In genomic region chr1:82787414-82787813, GRCm38 (mm10) we compare ENCODE assay signal across 8 mouse cellular contexts. TPM values are rescaled to one million over a fixed set of nuclear protein-coding genes. Genes with fewer than 3 reads are reported as not detected.
DNase-seq lines count a peak whose midpoint lies in the region; ATAC-seq and TF ChIP-seq lines count a peak whose summit lies in the region.

No protein-coding gene starts in this region.

- DNase-seq in G1E (ENCODE audit: low spot score): peak; percentile 11
- peak; percentile 25 for DNase-seq in c-Kit-negative CD71-positive TER-119-positive erythroid progenitor cells, embryonic 14.5 days (ENCODE audit: low read depth, low spot score)
- DNase-seq in forebrain, embryonic 11.5 days (ENCODE audit: low spot score): peak; percentile 60
- DNase-seq in kidney, postnatal 0 days (ENCODE audit: low spot score): peak; percentile 95
- peak; percentile 15 for DNase-seq in liver, embryonic 13.5 days
- DNase-seq in thymus, postnatal 14 days: peak; percentile 25

- H3K9me3 ChIP-seq in G1E (replicated peaks): no peaks in the 10 kb centered on the region
- no peaks in the 10 kb centered on the region for H3K9me3 ChIP-seq in forebrain, embryonic 11.5 days (ENCODE audit: control insufficient read depth, low read length)
- no peaks in the 10 kb centered on the region for H3K9me3 ChIP-seq in heart, embryonic 15.5 days (replicated peaks)
- no peaks in the 10 kb centered on the region for H3K9me3 ChIP-seq in kidney, postnatal 0 days (replicated peaks; ENCODE audit: low read length)
- H3K9me3 ChIP-seq in liver, embryonic 13.5 days (replicated peaks): no peaks in the 10 kb centered on the region
- H3K9me3 ChIP-seq in neural tube, embryonic 12.5 days: no peaks in the 10 kb centered on the region

- H3K27ac ChIP-seq in forebrain, embryonic 11.5 days (ENCODE audit: low read depth, low read length): no peak overlapping the region
- no peak overlapping the region for H3K27ac ChIP-seq in heart, embryonic 15.5 days
- H3K27ac ChIP-seq in kidney, postnatal 0 days: no peak overlapping the region
- no peak overlapping the region for H3K27ac ChIP-seq in liver, embryonic 13.5 days
- no peak overlapping the region for H3K27ac ChIP-seq in neural tube, embryonic 12.5 days

- H3K27me3 ChIP-seq in G1E (ENCODE audit: insufficient read depth, low read length): peaks cover 46% of the 10 kb centered on the region
- H3K27me3 ChIP-seq in forebrain, embryonic 11.5 days (ENCODE audit: control insufficient read depth, insufficient read depth, low read length): no peaks in the 10 kb centered on the region
- H3K27me3 ChIP-seq in heart, embryonic 15.5 days: no peaks in the 10 kb centered on the region
- no peaks in the 10 kb centered on the region for H3K27me3 ChIP-seq in kidney, postnatal 0 days (ENCODE audit: insufficient read depth, low read length)
- no peaks in the 10 kb centered on the region for H3K27me3 ChIP-seq in liver, embryonic 13.5 days
- H3K27me3 ChIP-seq in neural tube, embryonic 12.5 days (replicated peaks): no peaks in the 10 kb centered on the region

- H3K36me3 ChIP-seq in G1E (replicated peaks): no peaks in the 10 kb centered on the region
- H3K36me3 ChIP-seq in forebrain, embryonic 11.5 days (ENCODE audit: control insufficient read depth, insufficient read depth, low read length): no peaks in the 10 kb centered on the region
- no peaks in the 10 kb centered on the region for H3K36me3 ChIP-seq in heart, embryonic 15.5 days
- no peaks in the 10 kb centered on the region for H3K36me3 ChIP-seq in kidney, postnatal 0 days (ENCODE audit: insufficient read depth, low read length)
- H3K36me3 ChIP-seq in liver, embryonic 13.5 days: no peaks in the 10 kb centered on the region
- no peaks in the 10 kb centered on the region for H3K36me3 ChIP-seq in neural tube, embryonic 12.5 days

- no peak overlapping the region for H3K4me3 ChIP-seq in G1E (ENCODE audit: low read depth, low read length)
- H3K4me3 ChIP-seq in forebrain, embryonic 11.5 days (ENCODE audit: low read depth, low read length): no peak overlapping the region
- no peak overlapping the region for H3K4me3 ChIP-seq in heart, embryonic 15.5 days
- H3K4me3 ChIP-seq in kidney, postnatal 0 days (replicated peaks; ENCODE audit: low read depth, low read length): no peak overlapping the region
- no peak overlapping the region for H3K4me3 ChIP-seq in liver, embryonic 13.5 days (replicated peaks)
- no peak overlapping the region for H3K4me3 ChIP-seq in neural tube, embryonic 12.5 days

- peak; percentile 30; the same call in 1 of the 2 replicates for ATAC-seq in G1E (ENCODE audit: extremely low read depth, insufficient number of reproducible peaks, low FRiP score, poor library complexity, severe bottlenecking)
- ATAC-seq in forebrain, embryonic 11.5 days (replicated peaks; ENCODE audit: low FRiP score): peak; percentile 64
- ATAC-seq in heart, embryonic 15.5 days (replicated peaks; ENCODE audit: insufficient number of reproducible peaks, insufficient read depth, low FRiP score, low read depth): peak; percentile 93
- ATAC-seq in kidney, postnatal 0 days (replicated peaks; ENCODE audit: low FRiP score, low read depth): peak; percentile 77
- ATAC-seq in liver, embryonic 13.5 days (ENCODE audit: low read depth): peak; percentile 44; the same call in 1 of the 2 replicates
- peak; percentile 87 for ATAC-seq in neural tube, embryonic 12.5 days (ENCODE audit: low FRiP score, low read depth)

- peaks cover 25% of the 10 kb centered on the region for H3K4me1 ChIP-seq in G1E (ENCODE audit: insufficient read depth, low read depth, low read length)
- no peaks in the 10 kb centered on the region for H3K4me1 ChIP-seq in forebrain, embryonic 11.5 days (replicated peaks; ENCODE audit: control insufficient read depth, insufficient read depth, low read length)
- H3K4me1 ChIP-seq in heart, embryonic 15.5 days (replicated peaks): peaks cover 9% of the 10 kb centered on the region
- no peaks in the 10 kb centered on the region for H3K4me1 ChIP-seq in kidney, postnatal 0 days (replicated peaks; ENCODE audit: insufficient read depth, low read length)
- peaks cover 11% of the 10 kb centered on the region for H3K4me1 ChIP-seq in liver, embryonic 13.5 days (replicated peaks)
- H3K4me1 ChIP-seq in neural tube, embryonic 12.5 days: no peaks in the 10 kb centered on the region

- H3K4me2 ChIP-seq in forebrain, embryonic 11.5 days (ENCODE audit: low read depth, low read length, severe bottlenecking): no peak overlapping the region
- H3K4me2 ChIP-seq in heart, embryonic 15.5 days: no peak overlapping the region
- no peak overlapping the region for H3K4me2 ChIP-seq in kidney, postnatal 0 days (ENCODE audit: low read length)
- no peak overlapping the region for H3K4me2 ChIP-seq in liver, embryonic 13.5 days
- H3K4me2 ChIP-seq in neural tube, embryonic 12.5 days (replicated peaks): no peak overlapping the region

- 0 out of 2 replicates have a peak, but pooled peaks have one; percentile 7 for TF ChIP-seq CTCF in G1E (IDR thresholded peaks at IDR 0.05; ENCODE audit: low read depth, low read length)
- peak; percentile 91 for TF ChIP-seq CTCF in kidney, postnatal 0 days (IDR thresholded peaks at IDR 0.05; ENCODE audit: low read depth)

- 13% methylated on average over 2 of the region's 2 CpGs for WGBS in forebrain, embryonic 11.5 days
- 2% methylated on average over 2 of the region's 2 CpGs for WGBS in heart, embryonic 15.5 days
- WGBS in kidney, postnatal 0 days: 6% methylated on average over 2 of the region's 2 CpGs
- 6% methylated on average over 2 of the region's 2 CpGs for WGBS in liver, embryonic 13.5 days (ENCODE audit: insufficient replicate concordance)
- 6% methylated on average over 2 of the region's 2 CpGs for WGBS in neural tube, embryonic 12.5 days

- H3K9ac ChIP-seq in forebrain, embryonic 11.5 days (ENCODE audit: low read length): no peak overlapping the region
- no peak overlapping the region for H3K9ac ChIP-seq in heart, embryonic 15.5 days
- H3K9ac ChIP-seq in kidney, postnatal 0 days (ENCODE audit: low read depth, low read length): no peak overlapping the region
- no peak overlapping the region for H3K9ac ChIP-seq in liver, embryonic 13.5 days
- no peak overlapping the region for H3K9ac ChIP-seq in neural tube, embryonic 12.5 days

RNA-seq across cellular contexts. Expression of gene Gm47791, which starts 16.4 kb away (rescaled TPM):
- total RNA-seq in G1E (2014; fragmentation: Nextera tagmentation): not detected in 2 replicates
- total RNA-seq in G1E (2017): not detected in 2 replicates
- not detected in 2 replicates for polyA plus RNA-seq in G1E (2012)
- not detected in 2 replicates for polyA plus RNA-seq in forebrain, embryonic 11.5 days (2014; fragmentation: Nextera tagmentation; extraction: Ambion mirVana)
- not detected in 2 replicates for polyA plus RNA-seq in heart, embryonic 15.5 days (2015; fragmentation: Nextera tagmentation; extraction: Ambion mirVana)
- not detected in 2 replicates for polyA plus RNA-seq in kidney, postnatal 0 days (2015; fragmentation: Nextera tagmentation; extraction: Ambion mirVana)
- not detected in 2 replicates for polyA plus RNA-seq in liver, embryonic 13.5 days (2015; fragmentation: Nextera tagmentation; extraction: Ambion mirVana)
- not detected in 2 replicates for polyA plus RNA-seq in neural tube, embryonic 12.5 days (2016; fragmentation: Nextera tagmentation; extraction: Ambion mirVana)

RNA-seq across cellular contexts. Expression of gene Tm4sf20, which starts 19.2 kb away (rescaled TPM):
- total RNA-seq in G1E (2014; fragmentation: Nextera tagmentation) (not detected in 2 replicates), G1E (2017) (not detected in 2 replicates)
- polyA plus RNA-seq in G1E (2012): not detected in 2 replicates
- polyA plus RNA-seq in forebrain, embryonic 11.5 days (2014; fragmentation: Nextera tagmentation; extraction: Ambion mirVana): 0.23 TPM in 1 of 2 replicates, not detected in the other
- polyA plus RNA-seq in heart, embryonic 15.5 days (2015; fragmentation: Nextera tagmentation; extraction: Ambion mirVana): not detected in 2 replicates
- polyA plus RNA-seq in kidney, postnatal 0 days (2015; fragmentation: Nextera tagmentation; extraction: Ambion mirVana): 0.53 and 0.61 TPM in 2 replicates
- polyA plus RNA-seq in liver, embryonic 13.5 days (2015; fragmentation: Nextera tagmentation; extraction: Ambion mirVana): 0.25 TPM in 1 of 2 replicates, not detected in the other
- 0.22 TPM in 1 of 2 replicates, not detected in the other for polyA plus RNA-seq in neural tube, embryonic 12.5 days (2016; fragmentation: Nextera tagmentation; extraction: Ambion mirVana)

RNA-seq across cellular contexts. Expression of gene Agfg1, which starts 51.9 kb away (rescaled TPM):
- total RNA-seq in G1E (2014; fragmentation: Nextera tagmentation) (303 and 306 TPM in 2 replicates), G1E (2017) (121 and 135 TPM in 2 replicates)
- polyA plus RNA-seq in G1E (2012): 30.4 and 32.1 TPM in 2 replicates
- polyA plus RNA-seq in forebrain, embryonic 11.5 days (2014; fragmentation: Nextera tagmentation; extraction: Ambion mirVana): 47.3 and 49.5 TPM in 2 replicates
- 25.4 and 30.8 TPM in 2 replicates for polyA plus RNA-seq in heart, embryonic 15.5 days (2015; fragmentation: Nextera tagmentation; extraction: Ambion mirVana)
- polyA plus RNA-seq in kidney, postnatal 0 days (2015; fragmentation: Nextera tagmentation; extraction: Ambion mirVana): 23.5 and 25.2 TPM in 2 replicates
- 47.2 and 53.9 TPM in 2 replicates for polyA plus RNA-seq in liver, embryonic 13.5 days (2015; fragmentation: Nextera tagmentation; extraction: Ambion mirVana)
- polyA plus RNA-seq in neural tube, embryonic 12.5 days (2016; fragmentation: Nextera tagmentation; extraction: Ambion mirVana): 44.7 and 54.5 TPM in 2 replicates

Comparison
In these comparisons a context has a peak if more than half of its experiments do, and no peak if none do; other contexts are left out.
1. ATAC-seq: peak in every context shown above with its lines; median percentile 93 in heart, embryonic 15.5 days; 87 in neural tube, embryonic 12.5 days; 77 in kidney, postnatal 0 days; 64 in forebrain, embryonic 11.5 days; 44 in liver, embryonic 13.5 days; 30 in G1E.
2. DNase-seq: peak in every context shown above with its lines; median percentile 95 in kidney, postnatal 0 days; 60 in forebrain, embryonic 11.5 days; 25 in c-Kit-negative CD71-positive TER-119-positive erythroid progenitor cells, embryonic 14.5 days; 25 in thymus, postnatal 14 days; 15 in liver, embryonic 13.5 days; 11 in G1E.